Mouse (Mus musculus): ENCODE results near the gene Gsx2. TPM values are rescaled to one million over a fixed set of nuclear protein-coding genes. Genes with fewer than 3 reads are reported as not detected.

The Gsx2 gene
- total RNA-seq, 4 experiments from 2014 or later, result not detected

DNA sequence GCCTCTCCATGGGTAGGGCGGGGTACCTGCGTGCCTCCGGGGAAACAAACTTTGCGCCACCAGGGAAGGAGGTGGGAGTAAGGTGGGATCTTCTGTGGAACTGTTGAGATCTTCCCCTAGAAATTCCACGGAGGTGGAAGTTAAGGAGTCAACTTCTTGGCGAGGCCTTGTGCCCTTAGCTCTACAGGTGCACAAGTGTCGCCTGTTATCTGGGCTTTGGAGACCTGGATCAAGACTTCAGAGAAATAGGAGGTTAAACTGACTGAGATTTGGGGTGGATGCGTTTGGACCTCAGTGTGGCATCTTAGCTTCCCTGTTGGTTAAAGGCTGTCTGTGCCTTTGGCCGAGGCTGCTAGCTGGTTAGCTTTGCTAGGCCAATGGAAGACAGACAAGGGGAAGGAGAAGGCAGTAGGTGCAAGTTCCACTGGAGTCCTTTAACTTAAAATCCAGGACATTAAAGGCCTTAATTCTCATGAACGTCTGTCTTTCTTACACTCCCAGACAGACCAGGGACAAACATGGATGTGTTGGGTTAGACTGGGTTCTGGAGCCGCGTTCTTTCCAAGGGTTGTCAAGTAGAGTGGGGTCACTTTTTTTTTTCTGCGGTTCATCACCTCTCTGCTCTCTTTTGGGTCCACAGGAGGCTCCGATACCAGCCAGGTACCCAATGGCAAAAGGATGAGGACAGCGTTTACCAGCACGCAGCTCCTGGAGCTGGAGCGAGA is 1.1 kb downstream of the Gsx2 start:
- DNase-seq (ENCODE audit: low spot score), result no peak

DNA sequence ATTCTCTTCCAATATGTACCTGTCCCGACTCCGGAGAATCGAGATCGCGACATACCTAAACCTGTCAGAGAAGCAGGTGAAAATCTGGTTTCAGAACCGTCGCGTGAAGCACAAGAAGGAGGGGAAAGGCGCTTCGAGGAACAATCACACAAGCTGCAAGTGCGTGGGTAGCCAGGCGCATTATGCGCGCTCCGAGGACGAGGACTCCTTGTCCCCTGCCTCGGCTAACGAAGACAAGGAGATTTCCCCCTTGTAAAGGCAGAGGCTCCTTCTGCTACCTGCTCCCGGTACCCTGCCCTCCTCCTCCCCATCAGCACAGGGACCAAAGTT is 1.6 kb downstream of the Gsx2 start:
- DNase-seq (ENCODE audit: low spot score), result no peak

DNA sequence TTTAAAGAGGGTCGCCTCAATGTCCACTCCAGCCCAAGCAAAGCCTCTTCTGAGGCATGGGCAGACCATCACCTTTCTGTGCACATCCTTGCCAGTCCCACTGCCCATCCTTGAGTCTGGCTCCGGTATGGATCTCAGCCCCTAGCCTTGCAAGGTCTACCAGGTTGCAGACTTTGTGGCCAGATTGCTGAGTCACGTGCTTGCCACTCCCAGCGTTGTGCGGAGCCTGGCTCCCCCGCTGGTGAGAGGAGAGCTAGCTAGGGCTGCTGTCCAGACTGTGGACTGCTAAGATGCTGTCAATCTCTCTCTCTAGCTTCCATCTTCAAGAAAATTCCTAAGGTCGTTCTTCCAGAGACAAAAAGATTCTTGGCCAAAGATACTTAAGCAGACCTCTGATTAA is 4.2 kb downstream of the Gsx2 start:
- no peak for DNase-seq (ENCODE audit: low spot score)

DNA sequence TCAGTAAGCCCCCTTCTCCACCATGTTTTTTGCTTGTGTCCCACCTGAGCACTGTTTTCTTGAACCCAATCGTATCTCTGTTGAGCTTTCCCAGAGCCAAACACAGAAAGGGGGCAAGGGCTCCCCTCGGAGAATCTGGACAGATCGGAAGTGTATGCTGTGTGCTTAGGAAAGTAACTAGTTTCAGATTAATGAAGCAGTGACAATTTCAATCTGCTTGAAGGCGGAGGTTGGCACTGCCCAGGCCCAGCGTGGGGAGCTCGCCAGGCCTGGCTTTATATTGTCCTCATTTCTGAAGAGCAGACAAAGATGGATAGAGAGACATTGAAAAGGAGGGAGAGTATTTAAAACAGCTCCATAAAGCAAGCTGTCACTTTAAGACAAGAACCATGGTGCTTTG is 7.0 kb downstream of the Gsx2 start:
- no peak for DNase-seq (ENCODE audit: low spot score)

DNA sequence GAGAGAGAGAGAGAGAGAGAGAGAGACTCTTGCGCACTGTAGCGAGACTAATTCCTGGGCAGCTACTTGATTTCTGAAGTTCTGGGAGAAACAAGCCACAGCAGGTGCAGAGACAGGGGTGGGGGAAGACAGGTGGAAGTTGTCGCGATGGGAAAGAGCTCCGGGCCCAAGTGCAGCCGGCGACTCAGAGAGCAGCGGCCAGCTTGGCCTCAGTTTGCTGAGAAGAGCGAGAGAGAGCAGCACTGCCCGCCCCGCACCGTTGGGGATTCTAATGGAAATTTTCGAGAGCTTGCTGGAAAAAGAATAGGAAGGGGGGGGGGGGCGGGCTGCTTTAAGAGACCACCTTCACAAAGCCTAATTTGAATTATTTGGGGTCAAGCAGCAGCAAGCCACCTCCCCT is 7.7 kb downstream of the Gsx2 start:
- DNase-seq (ENCODE audit: low spot score), result no peak

DNA sequence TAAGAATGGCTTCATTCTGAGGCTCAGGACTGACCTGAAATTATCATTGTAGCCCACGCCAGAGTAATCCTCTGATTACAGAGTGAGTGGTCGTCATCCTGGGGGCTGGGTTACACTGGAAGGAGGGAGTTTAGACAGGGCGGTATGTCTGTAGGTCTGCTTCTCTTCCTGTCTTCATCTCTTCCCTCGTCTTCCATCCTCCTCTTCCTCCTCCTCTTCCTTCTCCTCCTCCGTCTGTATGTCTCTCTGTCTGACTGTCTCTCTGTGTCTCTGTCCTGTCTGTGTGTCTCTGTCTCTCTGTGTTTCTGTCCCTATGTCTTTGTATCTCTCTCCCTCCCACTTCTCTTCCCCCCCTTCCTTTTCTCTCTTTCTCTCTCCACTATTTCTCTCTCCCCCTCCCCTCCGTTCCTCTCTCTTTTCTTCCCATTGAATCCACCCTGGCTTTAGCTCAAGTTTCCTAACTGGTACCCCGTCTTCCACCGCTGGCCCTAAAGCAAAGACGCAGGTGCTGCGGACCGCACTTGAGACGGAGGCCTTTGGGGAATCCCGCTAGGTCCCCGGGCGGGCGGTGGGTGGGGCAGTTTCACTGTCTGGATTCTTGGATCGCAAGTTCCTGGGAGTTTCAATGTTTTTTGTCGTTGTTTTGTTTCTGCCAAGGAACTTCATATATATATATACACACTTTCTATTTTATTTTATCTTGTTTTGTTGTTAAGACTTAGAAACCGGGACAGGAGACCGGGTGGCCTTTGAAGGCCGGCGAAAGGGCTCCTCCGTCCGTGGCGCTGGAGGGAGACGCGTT is 8.4 kb downstream of the Gsx2 start:
- DNase-seq (ENCODE audit: low spot score), result no peak

DNA sequence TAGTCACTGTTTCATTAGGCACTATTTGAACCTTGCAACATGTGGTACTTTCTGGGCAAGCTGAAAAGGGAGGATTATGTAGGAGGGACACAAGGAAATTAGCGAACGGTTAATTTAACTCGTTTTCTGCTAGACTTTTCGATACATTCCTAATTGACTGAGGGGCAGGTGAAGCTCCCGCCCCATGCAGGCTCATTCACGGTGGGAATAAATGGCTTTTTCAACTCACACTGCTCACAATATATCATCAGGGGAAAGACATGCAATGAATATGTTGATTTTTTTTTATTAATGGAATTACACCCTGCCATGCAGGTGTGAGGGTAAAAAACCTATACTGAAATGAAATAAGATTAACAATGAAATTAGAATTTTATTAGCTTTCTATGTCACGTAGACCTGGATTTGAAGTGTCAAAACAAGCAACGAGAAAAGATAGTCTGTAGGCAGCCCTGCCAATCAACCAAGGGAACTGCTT is 9.0 kb downstream of the Gsx2 start:
- peak; percentile 13 for DNase-seq (ENCODE audit: low spot score)

DNA sequence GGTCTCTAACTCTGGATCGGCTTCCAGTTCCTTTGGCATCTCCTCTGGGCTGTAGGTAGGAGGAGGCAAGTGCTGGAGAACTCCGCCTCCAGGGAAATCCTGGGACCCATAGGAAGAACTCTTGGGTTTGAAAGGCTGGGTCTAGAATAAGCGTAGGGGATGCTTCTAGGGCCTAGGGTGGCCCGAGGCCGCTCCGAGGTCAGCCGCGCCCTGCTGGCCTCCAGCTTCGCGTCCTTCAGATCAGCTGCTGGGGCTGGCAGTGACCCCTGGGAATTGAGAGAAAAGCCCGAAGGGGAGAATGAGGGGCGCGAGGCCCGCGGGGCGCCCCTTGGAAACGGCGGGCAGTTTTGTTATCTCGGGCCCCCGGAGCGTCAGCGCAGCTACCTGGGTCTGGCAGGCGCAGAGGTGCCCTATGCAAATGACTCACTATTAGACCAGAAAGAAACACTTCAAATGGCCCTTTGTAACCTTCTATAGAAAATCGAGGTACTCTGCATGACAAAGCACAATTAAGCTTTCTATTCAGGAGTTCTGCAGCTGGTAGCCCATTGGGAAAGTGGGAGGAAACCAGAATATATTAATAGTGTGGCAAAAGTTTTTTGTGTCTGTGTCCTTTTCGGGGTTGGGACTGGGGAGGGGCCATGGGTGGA is 9.6 kb downstream of the Gsx2 start:
- DNase-seq (ENCODE audit: low spot score), result no peak

DNA sequence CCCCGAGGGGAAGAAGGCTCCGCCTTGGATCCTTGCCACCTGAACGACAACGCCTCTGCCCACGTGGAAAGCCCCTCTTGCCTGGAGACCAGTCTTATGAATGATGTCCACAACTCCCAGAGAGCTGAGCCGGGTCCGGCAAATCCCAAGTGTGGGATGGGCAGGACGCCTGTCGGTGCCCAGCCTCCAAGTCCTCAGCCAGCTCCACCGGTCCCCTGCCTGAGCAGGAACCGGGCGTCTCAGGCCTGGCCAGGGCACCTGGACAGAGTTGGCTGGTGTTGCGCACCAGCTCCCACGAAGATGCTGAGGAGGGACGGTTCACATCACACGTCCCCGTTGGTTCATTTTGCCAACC is 10.1 kb downstream of the Gsx2 start:
- no peak for DNase-seq (ENCODE audit: low spot score)

DNA sequence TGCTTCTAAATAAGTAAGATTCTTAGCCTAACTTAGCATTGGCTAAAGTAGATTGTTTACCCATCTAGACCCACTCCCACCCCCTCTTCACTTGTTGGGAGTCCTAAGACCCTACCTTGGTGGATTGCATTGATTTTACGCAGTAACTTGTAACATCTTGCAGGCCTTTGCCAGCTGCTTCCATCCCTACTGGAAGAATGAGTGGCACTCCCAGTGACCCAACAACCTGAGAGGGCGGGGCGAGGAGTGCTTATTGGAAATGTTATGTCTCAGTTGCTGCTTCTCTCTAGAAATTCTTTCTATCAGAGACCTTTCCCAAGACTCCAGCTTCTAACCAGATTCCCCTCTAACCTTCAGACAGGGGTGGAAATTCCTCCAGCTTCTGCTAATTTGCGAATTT is 10.5 kb downstream of the Gsx2 start:
- no peak for DNase-seq (ENCODE audit: low spot score)

DNA sequence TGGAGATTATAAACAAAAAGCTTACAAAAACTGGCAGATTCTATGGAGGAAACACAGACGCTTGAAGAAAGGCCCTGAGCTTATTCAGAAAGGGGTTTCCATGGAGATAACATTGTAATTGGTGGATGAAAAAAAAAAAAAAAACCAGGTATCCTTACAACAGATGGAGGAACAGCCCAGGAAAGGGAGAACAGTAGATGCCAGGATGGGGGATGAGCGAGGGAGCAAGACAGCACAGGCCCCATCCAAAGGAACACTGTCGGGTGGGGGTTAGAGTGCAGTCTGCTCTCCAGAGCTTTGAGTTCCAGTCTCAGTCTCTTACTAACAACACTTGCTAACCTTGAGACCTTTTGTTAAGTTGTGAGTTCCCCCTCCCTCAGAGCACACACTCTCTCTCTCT is 31.1 kb downstream of the Gsx2 start:
- DNase-seq (ENCODE audit: low spot score), result no peak

DNA sequence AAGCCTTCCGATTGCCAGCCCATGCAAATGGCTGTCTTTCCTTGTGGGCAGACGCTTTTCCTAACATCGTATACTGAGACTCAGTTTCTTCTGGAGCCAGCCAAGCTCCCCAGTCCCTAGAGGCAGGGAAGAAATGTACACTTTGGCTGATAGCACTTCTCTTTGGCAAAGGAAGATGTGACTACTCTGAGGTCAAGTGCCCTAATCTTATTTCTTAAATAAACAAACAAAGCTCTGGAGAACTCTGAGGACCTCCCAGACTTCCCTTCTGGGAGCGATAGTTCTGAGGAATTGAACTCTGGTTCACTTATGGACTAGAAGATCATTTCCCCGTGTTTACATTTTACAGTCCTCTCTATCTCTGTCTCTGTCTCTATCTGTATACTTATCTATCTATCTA is 34.0 kb downstream of the Gsx2 start:
- DNase-seq (ENCODE audit: low spot score), result no peak

DNA sequence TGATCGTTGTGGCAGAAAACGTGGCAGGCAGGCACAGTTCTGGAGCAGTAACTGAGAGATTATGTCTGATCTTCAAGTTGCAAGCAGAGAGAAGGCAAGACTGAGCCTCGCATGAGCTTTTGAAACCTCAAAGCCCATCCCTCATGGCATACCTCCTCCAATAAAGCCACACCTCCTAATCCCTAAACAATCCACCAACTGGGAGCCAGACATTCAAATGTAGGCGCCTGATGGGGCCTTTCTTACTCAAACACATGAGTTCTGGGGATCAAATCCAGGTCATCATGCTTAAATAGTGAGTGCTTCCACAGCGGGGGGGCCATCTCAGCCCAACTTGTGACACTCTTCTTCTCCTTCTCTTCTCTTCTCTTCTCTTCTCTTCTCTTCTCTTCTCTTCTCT is 36.4 kb downstream of the Gsx2 start:
- no peak for DNase-seq (ENCODE audit: low spot score)

DNA sequence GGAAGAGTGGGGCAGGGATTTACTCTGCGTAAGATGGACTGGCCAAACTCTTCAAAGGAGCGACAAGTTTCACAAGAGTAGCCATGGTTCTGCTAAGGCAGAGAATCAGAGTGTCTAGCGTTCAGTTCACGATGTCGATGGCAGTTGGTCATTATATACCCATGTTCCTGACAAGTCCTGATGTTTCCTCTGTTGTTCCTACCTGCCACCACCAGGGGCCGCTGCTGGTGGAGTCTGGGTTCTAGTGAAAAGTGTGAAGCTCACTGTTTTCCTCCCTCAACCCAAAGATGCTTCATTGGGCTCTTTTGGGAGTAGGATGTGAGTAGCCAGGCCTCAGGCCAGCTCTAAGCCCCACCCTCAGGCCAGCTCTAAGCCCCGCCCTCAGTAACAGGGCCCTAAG is 43.4 kb downstream of the Gsx2 start:
- no peak for DNase-seq (ENCODE audit: low spot score)

DNA sequence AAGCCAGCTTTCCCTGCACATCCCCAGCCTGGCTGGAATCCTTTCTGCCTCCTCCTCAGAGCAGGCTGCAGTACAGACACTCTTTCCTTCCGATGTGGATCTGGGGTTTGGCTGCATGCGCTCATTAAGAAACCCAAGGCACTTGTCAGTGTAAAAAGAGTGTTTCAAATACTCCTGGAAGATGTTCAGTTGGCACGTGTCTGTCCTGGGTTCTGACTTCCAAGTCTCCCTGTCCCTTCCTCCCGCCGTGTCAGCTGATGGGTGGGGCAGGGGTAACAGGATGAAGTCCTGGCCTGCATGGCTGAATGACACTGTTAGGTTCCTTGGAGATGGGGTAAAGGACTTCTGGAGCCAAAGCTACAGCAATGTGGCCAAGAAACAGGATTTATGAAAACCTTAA is 46.2 kb downstream of the Gsx2 start:
- DNase-seq (ENCODE audit: low spot score), result peak; percentile 49

Other genes starting within 250 kb of the Gsx2 start
- 10 to 100 TPM; 13.9 to 18.2 (median 14.7) TPM for gene Chic2, start 30.8 kb upstream of the Gsx2 start, total RNA-seq (2022)
- gene Pdgfra, start 76.7 kb downstream of the Gsx2 start, total RNA-seq (2022), result 10 to 100 TPM; 17.9 to 23.3 (median 21.5) TPM